Mouse (Mus musculus) mature B cell (primary cell): ENCODE data around the gene Zfp580.
"Not testable (repeated sequence)": the region's sequence is repeated elsewhere in the genome, so short reads cannot be mapped to it uniquely, and the experiment has no call there.

Experiments used
- in situ Hi-C: fragments of 300-500 bp; cut with MboI; formaldehyde crosslinking; loops from 2 replicates; pipeline ENCODE4 v1.14.3; 2019

The Zfp580 gene

GRCm38 (mm10) chr7:5051193-5052192 lies at the start of gene Zfp580:
Gene Zfp580 (plus strand): TSS chr7:5051538.
- in situ Hi-C loops = loop anchor here (5.0 kb wide), 1 partner anchor 109 kb away; no protein-coding TSS in a partner anchor

GRCm38 (mm10) chr7:5002876-5003275 lies 48.5 kb upstream of the Zfp580 start:
- in situ Hi-C loops = not testable (repeated sequence)

GRCm38 (mm10) chr7:5008229-5008628 lies 43.1 kb upstream of the Zfp580 start:
- in situ Hi-C loops = no loop called here

GRCm38 (mm10) chr7:5012681-5013513 lies 38.4 kb upstream of the Zfp580 start:
- in situ Hi-C loops = loop anchor here (5.0 kb wide), 1 partner anchor 34 kb away; no protein-coding TSS in a partner anchor

GRCm38 (mm10) chr7:5014251-5015117 lies 36.9 kb upstream of the Zfp580 start, which contains the start of the genes Zfp524 and Fiz1:
Gene Zfp524 (plus strand): TSS chr7:5014415.
Gene Fiz1 (minus strand): TSS chr7:5014697.
- in situ Hi-C loops = loop anchor here (5.0 kb wide), 1 partner anchor 33 kb away; no protein-coding TSS in a partner anchor

- in situ Hi-C loops = no loop called here
These were observed 36.0 kb upstream of the Zfp580 start, which contains the start of gene Gm44973 for GRCm38 (mm10) chr7:5015118-5016001. Gene Gm44973 (plus strand): TSS chr7:5015496.

GRCm38 (mm10) chr7:5016057-5016456 lies 35.3 kb upstream of the Zfp580 start:
- in situ Hi-C loops = no loop called here

GRCm38 (mm10) chr7:5016920-5017319 lies 34.4 kb upstream of the Zfp580 start:
- in situ Hi-C loops = no loop called here

GRCm38 (mm10) chr7:5017352-5017751 lies 34.0 kb upstream of the Zfp580 start:
- in situ Hi-C loops = no loop called here

GRCm38 (mm10) chr7:5017931-5018330 lies 33.4 kb upstream of the Zfp580 start:
- in situ Hi-C loops = no loop called here

- in situ Hi-C loops = not testable (repeated sequence)
These were observed 31.8 kb upstream of the Zfp580 start for GRCm38 (mm10) chr7:5019576-5019975.

- in situ Hi-C loops = no loop called here
These were observed 31.2 kb upstream of the Zfp580 start, which contains the start of the genes Zfp865 and Ccdc106 for GRCm38 (mm10) chr7:5020000-5020681. Gene Zfp865 (plus strand): TSS chr7:5020376. Gene Ccdc106 (plus strand): TSS chr7:5020553.

GRCm38 (mm10) chr7:5020685-5021084 lies 30.7 kb upstream of the Zfp580 start:
- in situ Hi-C loops = no loop called here

GRCm38 (mm10) chr7:5021197-5021596 lies 30.1 kb upstream of the Zfp580 start:
- in situ Hi-C loops = no loop called here

GRCm38 (mm10) chr7:5029543-5029942 lies 21.8 kb upstream of the Zfp580 start:
- in situ Hi-C loops = no loop called here

- in situ Hi-C loops = no loop called here
These were observed 21.4 kb upstream of the Zfp580 start for GRCm38 (mm10) chr7:5029946-5030345.

GRCm38 (mm10) chr7:5030554-5031275 lies 20.6 kb upstream of the Zfp580 start:
- in situ Hi-C loops = no loop called here

- in situ Hi-C loops = no loop called here
These were observed 19.8 kb upstream of the Zfp580 start for GRCm38 (mm10) chr7:5031496-5031895.

GRCm38 (mm10) chr7:5033818-5034217 lies 17.5 kb upstream of the Zfp580 start, which contains the start of gene 4632433K11Rik:
Gene 4632433K11Rik (plus strand): TSS chr7:5034118.
- in situ Hi-C loops = no loop called here
